Mouse (Mus musculus) lung, adult 18-20 months (tissue): ENCODE data around the gene Uqcr10.
A peak's percentile ranks its signal among the peaks of the same experiment; 100 is the strongest.
"Not testable (repeated sequence)": the region's sequence is repeated elsewhere in the genome, so short reads cannot be mapped to it uniquely, and the experiment has no call there.

Source experiments
- DNase-seq, 2 experiments: peaks; one replicate each; pipeline ENCODE4 v3.0.0; 2022; ENCODE audit warnings: mixed read lengths in 2 of 2

The Uqcr10 gene

DNA sequence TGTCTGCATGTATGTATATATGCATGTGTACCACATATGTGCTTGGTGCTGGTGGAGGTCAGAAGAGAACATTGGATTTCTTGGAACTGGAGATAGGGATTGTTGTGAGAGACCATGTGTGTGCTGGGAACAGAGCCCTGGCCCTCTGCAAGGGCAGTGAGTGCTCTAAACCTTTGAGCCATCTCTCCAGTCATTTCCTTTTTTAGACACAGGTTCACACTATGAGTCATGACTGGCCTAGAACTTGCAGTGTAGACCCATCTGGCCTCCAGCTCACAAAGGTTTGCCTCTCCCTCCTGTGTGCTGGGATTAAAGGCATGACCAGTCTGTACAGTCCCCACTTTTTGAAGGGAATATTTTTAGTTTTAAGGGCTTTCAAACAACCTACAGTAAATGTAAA, 8.7 kb upstream of the Uqcr10 start:
- DNase-seq: no peak

DNA sequence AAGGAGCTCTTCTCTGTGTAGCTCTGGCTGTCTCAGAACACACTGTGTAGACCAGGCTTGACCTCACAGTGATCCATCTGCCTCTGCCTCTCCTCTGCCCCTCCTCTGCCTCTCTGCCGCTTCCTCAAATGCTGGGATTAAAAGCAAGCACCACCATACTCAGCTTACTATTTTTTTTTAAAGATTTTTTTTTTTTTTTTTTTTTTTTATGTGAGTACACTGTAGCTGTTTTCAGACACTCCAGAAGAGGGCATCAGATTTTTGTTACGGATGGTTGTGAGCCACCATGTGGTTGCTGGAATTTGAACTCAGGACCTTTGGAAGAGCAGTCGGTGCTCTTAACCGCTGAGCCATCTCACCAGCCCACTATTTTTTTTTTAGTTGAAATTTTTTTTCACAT, 6.0 kb upstream of the Uqcr10 start:
- DNase-seq: not testable (repeated sequence)

DNA sequence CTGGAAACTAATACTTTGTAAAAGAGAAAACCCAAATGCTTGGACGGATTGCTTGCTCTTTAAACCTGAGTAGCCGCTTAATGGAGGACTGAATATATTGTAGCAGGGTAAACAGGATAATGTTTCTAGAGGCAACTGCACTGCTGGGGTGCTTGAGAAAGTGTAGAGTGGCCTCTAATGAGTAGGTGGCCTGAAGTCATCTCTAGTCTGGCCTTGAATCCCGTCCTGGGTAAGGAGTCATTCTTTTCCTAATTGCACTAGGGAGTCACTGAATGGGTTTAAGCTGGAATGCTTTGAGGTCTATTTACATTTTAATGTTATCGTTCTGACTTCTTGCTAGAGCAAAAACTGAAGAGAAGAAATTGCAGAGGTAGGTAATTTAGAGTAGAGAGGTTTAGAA, 1.0 kb upstream of the Uqcr10 start:
- no peak for DNase-seq

DNA sequence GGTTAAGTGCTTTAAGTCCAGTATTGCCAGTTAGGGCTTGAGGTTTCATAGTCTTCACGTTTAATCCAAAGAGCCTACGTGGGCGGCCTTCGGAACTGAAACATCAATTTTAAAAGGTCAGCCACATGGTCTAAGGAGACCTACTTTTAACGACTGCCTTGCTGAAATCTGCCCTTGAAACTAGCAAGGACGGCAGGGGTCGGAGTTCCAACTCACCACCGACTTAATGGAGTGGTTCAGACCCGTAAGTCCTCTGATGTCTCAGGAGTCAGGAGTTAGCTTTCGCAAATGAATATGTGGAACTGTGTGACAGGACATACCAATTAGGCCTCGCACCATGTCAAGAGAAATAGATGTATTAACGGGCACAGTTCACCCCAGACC, 462 bp downstream of the Uqcr10 start:
- no peak for DNase-seq

DNA sequence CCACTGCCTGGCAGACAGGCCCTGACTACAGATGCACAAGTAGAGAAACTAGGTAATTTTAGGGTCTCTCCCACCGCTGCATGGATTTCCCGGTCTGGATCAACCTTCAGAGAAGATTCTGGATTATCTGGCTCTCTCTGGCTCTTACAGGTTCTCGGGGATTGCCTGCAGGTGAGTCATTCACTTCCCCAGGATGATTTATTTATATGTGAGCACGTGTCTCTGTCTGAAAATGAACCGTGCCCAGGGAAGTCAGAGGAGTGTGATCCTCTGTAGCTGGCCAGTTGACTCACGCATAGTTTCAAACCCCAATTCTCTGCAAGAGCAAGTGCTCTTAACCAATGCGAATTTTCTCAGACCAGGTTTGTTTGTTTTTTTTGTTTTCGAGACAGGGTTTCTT, 3.4 kb downstream of the Uqcr10 start:
- no peak for DNase-seq

DNA sequence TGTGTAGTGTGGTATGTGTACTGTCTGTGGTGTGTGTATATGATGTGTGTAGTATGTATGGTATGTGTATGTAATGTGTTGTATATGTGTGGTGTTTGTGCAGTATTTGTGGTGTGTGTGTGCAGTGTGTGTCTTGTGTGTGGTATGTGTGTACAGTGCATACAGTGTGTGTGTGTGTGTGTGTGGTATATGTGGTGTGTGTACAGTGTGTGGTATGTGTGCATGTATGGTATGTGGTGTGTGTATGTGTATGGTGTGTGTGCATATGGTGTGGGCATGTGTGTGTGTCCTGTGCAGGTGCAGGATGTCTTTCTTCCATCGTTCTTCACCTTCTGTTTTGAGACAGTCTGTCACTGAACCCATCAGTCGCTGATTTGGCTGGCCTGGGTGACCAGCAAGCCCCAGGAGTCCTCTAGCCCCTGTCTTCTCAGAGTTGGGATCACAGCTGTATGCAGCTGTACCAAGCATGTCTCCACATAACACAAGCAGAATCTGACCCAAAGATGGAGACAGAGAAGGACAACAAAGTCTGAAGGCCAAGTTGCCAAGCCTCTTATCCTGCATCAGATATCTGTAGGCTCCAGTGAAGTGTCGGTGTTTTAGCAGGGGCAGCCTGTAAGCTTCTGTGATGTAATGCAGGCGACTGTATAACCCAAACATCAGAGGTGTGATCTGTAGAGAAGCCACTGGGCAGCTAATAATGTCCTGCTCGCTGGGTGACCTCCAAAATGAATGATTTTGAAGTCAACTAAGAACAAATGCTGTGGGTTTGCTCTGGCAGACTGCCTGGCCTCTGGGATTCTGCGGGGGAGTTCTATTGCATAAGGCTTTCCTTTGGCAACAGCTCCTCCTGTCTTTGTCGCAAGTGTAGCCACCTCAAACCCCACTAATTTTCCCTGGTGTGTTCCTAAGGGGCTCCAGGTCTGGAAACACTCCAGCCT, 6.8 kb downstream of the Uqcr10 start:
- DNase-seq: peak; percentile 79 to 87

DNA sequence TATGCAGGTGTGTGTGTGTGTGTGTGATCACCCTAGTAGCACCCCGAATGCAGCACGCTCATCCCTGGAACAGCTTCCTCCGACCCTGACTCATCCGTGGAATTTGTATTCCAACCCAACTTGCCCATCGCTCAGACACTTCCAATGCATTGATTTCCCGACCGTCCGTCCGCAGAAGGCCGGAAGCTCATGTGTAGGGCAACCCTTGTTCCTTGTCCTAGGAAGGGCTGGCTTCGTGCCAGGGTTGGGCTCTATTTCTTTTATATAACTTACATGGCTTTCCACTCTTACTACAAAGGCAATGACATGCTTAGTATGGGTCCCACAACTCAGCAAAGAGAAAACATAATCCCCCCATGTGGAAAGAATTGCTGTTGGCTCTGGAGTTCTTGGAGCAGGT, 12.0 kb downstream of the Uqcr10 start:
- DNase-seq: no peak

DNA sequence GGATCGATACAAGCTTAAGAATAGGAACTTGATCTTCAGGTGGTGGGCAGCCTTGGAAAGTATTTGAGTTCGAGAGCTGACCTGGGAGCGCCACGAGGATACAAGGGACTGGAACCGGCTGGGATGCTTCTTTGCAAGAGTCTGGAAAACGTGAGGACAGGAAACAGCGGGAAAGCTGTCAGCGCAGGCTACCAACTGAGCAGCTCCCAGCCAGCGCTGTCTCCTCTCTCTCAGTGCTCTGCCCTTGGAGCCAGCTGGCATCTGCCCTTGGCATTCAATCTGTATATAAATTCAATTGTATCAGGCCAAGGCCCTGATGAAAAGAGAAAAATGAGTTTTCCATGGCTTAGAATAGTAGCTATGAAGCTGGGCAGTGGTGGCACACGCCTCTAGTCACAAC, 12.9 kb downstream of the Uqcr10 start:
- no peak for DNase-seq

DNA sequence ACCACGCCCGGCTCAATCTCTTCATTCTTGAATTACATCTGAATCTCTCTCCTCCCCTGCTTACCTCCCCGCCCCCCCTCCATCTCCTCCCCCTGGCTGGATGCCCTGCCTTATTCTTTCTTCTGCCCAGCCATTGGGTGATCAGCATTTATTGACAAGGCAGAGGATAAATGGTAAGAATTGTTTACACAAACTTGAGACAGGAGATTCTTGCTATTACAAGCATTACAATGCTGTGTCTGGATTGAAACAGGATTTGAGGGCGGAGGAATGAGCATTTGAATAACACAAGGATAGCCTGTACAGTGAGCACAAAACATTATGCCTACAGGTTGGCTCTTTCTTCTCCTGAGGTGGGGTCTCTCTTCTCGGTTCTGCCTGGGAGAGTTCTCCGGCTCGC, 13.8 kb downstream of the Uqcr10 start:
- DNase-seq: no peak

DNA sequence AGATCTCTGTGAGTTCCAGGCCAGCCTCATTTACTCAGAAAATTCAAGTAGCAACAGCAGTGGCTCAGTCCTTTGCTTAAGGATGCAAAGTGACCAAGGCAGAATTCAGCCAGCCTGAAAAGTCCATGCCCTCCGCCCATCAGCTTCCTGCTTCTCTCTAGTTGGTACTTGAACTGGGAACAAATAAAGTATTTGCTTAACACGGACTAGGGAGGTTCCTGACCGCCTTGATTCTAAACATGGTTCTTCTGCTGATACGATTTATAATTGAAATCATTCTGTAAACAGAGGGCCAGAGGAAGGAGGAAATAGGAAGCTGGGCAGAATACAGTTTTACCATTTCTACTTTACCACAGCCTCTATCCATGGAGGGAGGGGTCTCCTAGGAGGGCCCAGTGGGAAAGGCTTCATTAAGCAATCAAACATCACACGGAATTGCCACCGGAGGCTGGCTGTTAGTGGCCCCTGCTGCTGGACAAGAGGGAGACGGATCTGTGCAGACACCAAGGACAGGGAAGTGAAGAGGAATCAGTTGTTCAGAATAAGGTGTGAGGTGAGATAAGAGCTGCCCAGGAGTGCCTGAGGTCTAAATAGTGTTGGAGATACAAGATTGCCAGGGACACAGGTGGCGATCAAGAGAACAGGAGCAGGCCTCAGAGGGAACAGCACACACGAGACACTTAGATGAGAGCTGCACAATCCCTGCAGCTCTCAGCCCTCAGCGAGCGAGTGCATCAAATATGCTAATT, 15.3 kb downstream of the Uqcr10 start:
- DNase-seq: peak in 1 of 2 experiments; percentile 31

DNA sequence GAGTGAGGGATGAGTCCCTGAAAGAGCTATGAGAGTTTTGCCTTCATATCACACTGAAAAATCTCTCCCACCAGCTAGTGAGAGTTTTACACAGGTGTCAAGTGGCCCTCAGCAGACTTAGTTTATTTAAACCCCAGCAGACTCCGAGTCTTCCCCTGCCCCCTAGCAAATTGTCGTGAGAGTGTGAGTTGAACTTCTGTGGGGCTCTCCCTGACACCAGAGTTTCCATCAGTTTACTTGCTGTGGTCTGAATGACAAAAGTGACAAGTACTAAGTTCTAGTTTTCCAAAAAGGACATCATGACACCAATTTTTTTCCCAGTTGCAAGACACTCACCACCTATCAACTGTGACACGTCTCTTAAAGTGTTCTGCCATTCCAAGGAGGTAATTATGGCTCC, 16.3 kb downstream of the Uqcr10 start:
- DNase-seq: no peak

DNA sequence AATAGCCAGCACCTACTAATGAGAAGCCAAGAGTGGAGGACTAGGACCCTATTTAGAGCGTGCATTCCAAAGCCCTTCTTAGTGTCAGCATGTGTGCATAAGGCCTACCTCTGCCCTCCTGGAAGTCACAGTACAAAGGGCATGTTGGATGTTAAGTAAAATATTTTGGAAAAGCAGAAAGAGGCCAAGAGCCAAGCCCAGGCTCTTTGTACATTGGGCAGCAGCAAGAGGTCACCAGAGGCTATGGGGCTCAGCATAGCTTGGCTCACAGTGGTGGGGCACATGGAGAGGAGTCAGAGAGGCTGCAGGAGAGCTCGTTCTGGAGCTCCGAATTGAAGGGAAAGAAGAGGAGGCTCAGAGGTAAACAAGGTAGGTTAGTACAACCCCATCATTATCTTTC, 17.1 kb downstream of the Uqcr10 start:
- DNase-seq: no peak

DNA sequence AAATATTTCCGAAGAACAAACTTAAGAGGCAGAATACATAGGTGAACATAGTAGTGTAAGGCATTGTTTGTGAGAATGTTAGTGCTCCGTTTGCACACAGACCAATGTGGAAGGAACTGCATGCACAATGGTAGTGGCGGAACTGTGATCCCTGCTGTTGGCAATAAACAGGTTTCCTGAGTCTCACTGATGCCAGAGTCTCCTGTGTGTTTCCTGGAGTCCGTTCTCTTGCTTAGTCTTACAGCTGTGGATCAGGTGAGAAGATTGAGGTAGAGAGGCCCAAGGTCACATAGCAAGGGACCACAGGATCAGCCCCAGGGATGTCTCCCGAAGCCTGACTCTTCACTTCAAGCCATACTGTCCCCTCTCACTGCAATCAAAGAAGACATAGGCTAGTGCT, 18.6 kb downstream of the Uqcr10 start:
- no peak for DNase-seq

DNA sequence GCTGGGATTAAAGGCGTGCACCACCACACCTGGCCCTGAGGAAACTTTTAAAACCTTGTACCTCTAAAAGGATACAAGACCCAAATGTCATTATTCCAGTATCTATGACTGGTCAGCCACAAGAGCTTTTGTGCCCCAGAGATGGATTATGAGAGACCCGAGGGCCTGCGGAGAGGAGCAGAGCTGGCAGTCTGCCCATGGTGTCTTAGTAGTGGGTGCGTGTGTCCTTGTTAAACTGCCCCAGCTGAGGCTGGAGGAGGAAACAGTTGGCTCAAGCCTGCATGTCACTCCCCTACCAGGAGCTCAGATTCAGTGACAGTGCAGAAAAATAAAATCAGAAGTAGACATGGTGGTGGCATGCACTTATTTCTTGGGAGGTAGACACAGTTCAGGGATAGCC, 19.1 kb downstream of the Uqcr10 start:
- DNase-seq: no peak

DNA sequence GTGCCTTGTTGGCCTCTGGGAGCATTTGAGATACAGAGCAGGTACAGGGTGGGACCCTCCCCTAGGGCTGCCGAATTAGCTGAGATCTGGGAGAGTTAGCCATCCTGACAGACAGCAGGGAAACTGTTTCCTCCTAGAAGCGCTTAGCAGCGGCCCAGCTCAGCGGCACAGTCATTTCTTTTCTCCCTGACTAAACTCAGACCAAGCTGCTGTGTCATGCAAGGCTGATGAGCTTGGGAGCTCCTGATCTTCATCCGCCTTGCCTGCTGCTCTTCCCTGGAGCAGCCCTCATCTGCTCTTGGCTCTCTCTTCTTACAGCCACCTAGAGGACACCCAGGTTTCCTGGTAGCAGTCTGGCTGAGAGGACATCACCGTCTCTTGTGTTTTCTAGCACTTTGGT, 20.0 kb downstream of the Uqcr10 start:
- no peak for DNase-seq

DNA sequence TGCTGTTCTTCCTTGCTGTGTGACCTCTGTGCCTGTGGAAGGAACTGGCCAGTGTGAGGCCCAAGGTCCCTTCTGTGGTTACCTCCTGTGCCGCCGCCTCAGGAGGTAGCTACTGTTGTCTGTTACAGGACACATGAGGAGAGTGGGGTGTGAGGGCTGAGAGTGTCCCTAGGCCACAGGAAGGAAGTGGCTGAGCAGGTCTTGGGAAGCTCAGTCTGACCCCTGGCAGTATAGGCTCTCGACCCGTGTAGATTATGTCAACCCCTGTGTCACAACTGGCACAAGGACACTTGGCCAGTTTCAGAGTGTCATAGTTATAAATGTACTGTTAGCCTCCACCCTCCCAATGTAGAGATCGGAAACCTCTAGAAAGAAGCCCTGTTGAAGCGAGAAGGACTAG, 20.6 kb downstream of the Uqcr10 start:
- no peak for DNase-seq

DNA sequence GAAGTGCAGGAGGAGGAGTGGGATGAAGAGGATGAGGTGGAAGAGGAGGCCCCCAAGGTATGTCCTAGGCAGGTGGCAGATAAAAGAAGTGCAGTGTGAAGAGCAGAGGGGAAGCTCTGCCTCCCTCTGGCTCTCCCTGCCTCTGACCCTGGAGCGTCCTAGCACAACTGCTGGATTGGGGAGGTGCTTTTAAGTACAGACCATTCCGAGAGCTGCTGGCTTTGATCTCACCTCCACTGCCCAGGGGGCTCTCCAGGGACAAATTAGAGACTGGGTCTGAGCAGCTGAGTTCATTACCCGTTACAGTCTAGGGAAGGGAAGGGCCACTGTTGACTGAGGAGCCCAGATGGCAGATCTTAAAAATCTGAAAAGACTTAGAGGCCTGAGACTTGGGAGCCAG, 24.0 kb downstream of the Uqcr10 start:
- DNase-seq: no peak

DNA sequence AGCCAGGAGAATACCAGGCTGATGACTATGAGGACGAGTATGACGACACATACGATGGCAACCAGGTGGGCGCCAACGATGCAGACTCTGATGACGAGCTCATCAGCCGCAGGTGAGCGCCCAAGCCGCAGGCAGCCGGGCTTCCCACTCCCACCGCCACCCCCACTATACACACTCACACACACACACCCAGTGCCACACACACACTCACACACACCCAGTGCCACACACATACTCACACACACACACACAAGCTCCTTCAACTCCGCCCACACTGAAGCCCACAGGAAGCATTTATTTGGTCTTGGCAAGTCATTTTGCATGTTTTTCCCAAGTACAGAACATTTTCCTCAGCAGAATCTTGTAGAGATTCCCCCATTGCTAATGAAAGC, 24.7 kb downstream of the Uqcr10 start:
- DNase-seq: no peak

DNA sequence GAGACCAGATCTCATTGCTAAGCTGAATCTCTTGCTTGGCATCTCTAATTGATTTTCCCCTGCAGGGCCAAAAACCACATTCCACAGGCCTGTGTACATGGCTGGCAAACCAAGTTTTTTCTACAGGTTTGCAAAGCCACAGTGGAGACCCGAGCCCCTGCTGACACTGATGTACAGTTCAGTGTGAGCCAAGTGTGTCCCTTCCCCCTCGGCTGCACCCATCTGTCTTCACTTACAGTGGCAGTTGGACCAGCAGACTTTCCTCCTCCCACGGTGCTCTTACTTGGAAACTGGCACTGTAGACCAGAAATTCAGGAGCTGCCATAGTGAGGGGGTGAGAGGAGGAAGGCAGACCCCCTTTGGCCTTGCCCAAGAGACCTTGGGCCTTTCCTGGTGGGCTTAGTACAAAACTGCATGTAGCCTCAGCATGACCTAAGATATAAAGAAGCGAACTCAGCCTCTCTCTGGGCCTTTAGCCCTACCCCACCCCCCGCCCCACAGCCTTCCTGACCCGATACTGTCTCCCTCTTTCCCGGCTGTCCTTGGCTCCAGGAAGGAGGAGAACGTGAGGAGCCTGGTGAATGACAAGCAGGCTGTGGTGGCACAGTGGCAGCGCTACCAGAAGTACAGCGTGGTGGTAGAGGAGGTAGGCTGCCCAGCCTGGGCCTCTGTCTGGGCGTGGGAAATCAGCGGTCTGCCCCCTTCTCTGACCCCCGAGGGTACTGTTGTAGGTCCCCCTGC, 25.3 kb downstream of the Uqcr10 start:
- DNase-seq: no peak

DNA sequence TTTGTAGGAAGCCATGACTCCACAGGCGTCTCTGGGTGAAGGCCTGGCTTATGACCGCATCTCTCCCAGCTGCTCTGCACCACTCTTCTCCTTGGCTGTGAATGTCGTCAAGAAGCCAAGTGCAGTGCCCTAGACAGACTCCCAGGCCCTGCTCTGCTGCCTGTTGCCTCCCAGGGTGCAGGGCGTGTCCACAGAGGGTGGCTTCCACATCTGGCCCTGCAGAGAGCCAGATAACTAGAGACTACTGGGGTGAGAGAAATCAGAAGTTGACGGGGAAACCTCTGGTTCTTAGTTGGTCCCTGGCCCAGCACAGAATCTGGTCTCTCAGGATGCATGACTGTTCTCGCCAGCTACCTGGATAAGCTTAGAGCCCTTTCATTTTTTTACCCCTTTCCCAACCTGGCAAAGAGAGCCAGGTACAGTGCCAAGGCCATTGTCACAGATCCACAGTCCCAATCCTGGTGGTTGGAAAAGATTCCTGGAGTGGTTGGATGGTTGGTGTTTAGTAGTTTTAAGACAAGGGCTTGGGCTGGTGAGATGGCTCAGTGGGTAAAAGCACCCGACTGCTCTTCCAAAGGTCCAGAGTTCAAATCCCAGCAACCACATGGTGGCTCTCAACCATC, 26.8 kb downstream of the Uqcr10 start:
- no peak for DNase-seq

DNA sequence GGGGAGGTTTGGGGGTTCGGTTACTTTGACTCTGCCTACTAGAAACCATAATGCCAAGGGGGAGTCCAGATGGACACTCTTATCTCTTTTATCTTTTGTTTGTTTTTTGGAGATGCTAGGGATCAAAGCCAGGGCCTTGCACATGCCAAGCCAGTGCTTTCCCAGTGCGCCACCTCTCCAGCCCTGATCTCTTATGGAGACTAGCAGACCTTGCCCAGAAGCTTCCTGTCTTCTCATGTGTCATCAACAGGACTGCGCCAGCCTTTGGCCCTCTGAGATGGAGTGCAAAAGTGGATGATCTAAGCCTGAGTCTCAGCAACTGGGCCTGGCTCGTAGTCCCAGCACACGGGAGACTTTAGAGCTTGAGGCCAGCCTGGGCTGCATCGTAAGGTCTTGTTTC, 28.4 kb downstream of the Uqcr10 start:
- no peak for DNase-seq

DNA sequence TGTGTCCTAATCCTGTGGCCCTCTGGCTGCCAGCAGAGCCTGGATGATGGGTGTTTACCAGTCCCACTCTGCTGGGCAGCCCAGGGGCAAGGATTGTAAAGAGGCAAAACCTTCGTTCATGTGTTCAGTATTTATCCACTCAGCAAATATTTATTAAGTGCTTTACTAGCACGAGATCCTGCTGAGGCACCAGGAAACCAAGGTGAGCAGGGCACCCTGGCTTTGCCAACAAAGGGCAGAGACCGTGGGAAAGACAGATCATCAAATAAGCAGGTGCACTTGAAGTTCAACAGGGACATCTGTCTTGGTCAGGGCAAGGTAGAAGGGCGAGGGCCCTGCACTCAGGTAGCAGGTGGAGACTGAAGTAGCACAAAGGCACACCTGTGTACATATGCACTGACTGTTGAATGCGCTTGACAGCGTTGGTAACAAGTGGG, 29.0 kb downstream of the Uqcr10 start:
- DNase-seq: peak; percentile 71 to 82

DNA sequence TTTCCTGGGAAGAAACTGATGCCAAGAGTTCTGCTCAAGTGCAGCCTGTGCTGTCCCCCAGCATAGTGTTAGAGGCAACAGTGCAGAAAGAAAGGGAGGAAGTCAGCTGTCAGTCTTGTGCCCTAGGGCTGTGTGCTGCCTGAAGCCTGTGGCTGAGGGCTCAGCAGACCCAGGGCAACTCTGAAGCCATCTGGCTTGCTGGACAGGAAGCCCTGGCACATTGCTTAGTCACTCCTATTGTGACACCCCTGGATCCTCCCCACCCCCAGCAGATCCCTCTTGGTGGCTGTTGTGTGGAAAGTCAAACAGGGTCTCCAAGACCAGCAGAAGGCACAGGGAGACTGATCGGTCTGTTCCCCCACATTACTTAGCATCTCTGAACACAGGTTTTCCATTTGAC, 29.5 kb downstream of the Uqcr10 start:
- peak; percentile 44 to 54 for DNase-seq
